Mouse (Mus musculus): ENCODE data around the gene Cox7a1. TPM values are rescaled to one million over a fixed set of nuclear protein-coding genes. Genes with fewer than 3 reads are reported as not detected.
"Not testable (repeated sequence)": the region's sequence is repeated elsewhere in the genome, so short reads cannot be mapped to it uniquely, and the experiment has no call there.

The Cox7a1 gene
- polyA plus RNA-seq, 1 experiment from 2014 or later, result 4.7 TPM

GRCm38 (mm10) chr7:30170283-30170951, 13.5 kb upstream of the Cox7a1 start:
- Histone ChIP-seq H3K4me3 (peak overlapping the region; percentile 63), H3K27ac (peak overlapping the region; percentile 86; the same call in 1 of the 2 replicates), H3K27me3 (no peaks in the 10 kb centered on the region), H3K4me2 (peak overlapping the region; percentile 62), H3K9ac (peak overlapping the region; percentile 83), H3K9me3 (peaks cover 25% of the 10 kb centered on the region), H3K36me3 (peaks cover 27% of the 10 kb centered on the region), H3K4me1 (peaks cover 11% of the 10 kb centered on the region)
- WGBS, result 21% methylated on average over 11 of the region's 11 CpGs
- ATAC-seq (ENCODE audit: insufficient number of reproducible peaks, insufficient read depth, low FRiP score, low TSS enrichment, low read depth), result peak; percentile 9; the same call in 1 of the 2 replicates

- Histone ChIP-seq H3K4me3 (no peak overlapping the region), H3K9me3 (no peaks in the 10 kb centered on the region), H3K4me1 (no peaks in the 10 kb centered on the region), H3K4me2 (no peak overlapping the region), H3K36me3 (peaks cover 25% of the 10 kb centered on the region), H3K27ac (no peak overlapping the region), H3K27me3 (no peaks in the 10 kb centered on the region), H3K9ac (0 out of 2 replicates have a peak overlapping the region, but pooled peaks have one; percentile 0)
- ATAC-seq (ENCODE audit: insufficient number of reproducible peaks, insufficient read depth, low FRiP score, low TSS enrichment, low read depth), result no peak
- WGBS, result 79% methylated on average over 12 of the region's 12 CpGs
Measured at GRCm38 (mm10) chr7:30176474-30176873, 7.5 kb upstream of the Cox7a1 start.

GRCm38 (mm10) chr7:30178256-30178655, 5.7 kb upstream of the Cox7a1 start:
- Histone ChIP-seq H3K27ac (no peak overlapping the region), H3K9me3 (no peaks in the 10 kb centered on the region), H3K4me1 (no peaks in the 10 kb centered on the region), H3K4me2 (no peak overlapping the region), H3K4me3 (no peak overlapping the region), H3K27me3 (no peaks in the 10 kb centered on the region), H3K9ac (no peak overlapping the region), H3K36me3 (peaks cover 25% of the 10 kb centered on the region)
- 82% methylated on average over 11 of the region's 11 CpGs for WGBS
- ATAC-seq (ENCODE audit: insufficient number of reproducible peaks, insufficient read depth, low FRiP score, low TSS enrichment, low read depth), result no peak

- no peak for ATAC-seq (ENCODE audit: insufficient number of reproducible peaks, insufficient read depth, low FRiP score, low TSS enrichment, low read depth)
- no peak overlapping the region for H3K9ac ChIP-seq
- H3K36me3 ChIP-seq, result peaks cover 38% of the 10 kb centered on the region
- WGBS, result 2% methylated on average over 4 of the region's 4 CpGs
- H3K4me2 ChIP-seq, result no peak overlapping the region
- no peak overlapping the region for H3K4me3 ChIP-seq
- no peak overlapping the region for H3K27ac ChIP-seq
- H3K9me3 ChIP-seq, result no peaks in the 10 kb centered on the region
- H3K4me1 ChIP-seq, result peaks cover 8% of the 10 kb centered on the region
- no peaks in the 10 kb centered on the region for H3K27me3 ChIP-seq
Measured at GRCm38 (mm10) chr7:30181308-30181707, 2.6 kb upstream of the Cox7a1 start.

- not testable (repeated sequence) for H3K9ac ChIP-seq; ATAC-seq (ENCODE audit: insufficient number of reproducible peaks, insufficient read depth, low FRiP score, low TSS enrichment, low read depth); H3K4me2 ChIP-seq; H3K27me3 ChIP-seq; H3K4me1 ChIP-seq; H3K27ac ChIP-seq; H3K9me3 ChIP-seq; H3K4me3 ChIP-seq
- 89% methylated on average over 10 of the region's 10 CpGs for WGBS
- peaks cover 38% of the 10 kb centered on the region for H3K36me3 ChIP-seq
Measured at GRCm38 (mm10) chr7:30181929-30182328, 2.0 kb upstream of the Cox7a1 start.

GRCm38 (mm10) chr7:30183189-30183588, 755 bp upstream of the Cox7a1 start:
- H3K9ac ChIP-seq; H3K4me1 ChIP-seq; H3K27me3 ChIP-seq; H3K4me2 ChIP-seq; H3K27ac ChIP-seq; H3K4me3 ChIP-seq; ATAC-seq (ENCODE audit: insufficient number of reproducible peaks, insufficient read depth, low FRiP score, low TSS enrichment, low read depth); H3K9me3 ChIP-seq: not testable (repeated sequence)
- peaks cover 42% of the 10 kb centered on the region for H3K36me3 ChIP-seq
- 73% methylated on average over 7 of the region's 7 CpGs for WGBS

- H3K4me3 ChIP-seq, result no peak overlapping the region
- H3K9ac ChIP-seq, result no peak overlapping the region
- peaks cover 8% of the 10 kb centered on the region for H3K4me1 ChIP-seq
- H3K4me2 ChIP-seq, result no peak overlapping the region
- no peak for ATAC-seq (ENCODE audit: insufficient number of reproducible peaks, insufficient read depth, low FRiP score, low TSS enrichment, low read depth)
- H3K27ac ChIP-seq, result no peak overlapping the region
- H3K27me3 ChIP-seq, result no peaks in the 10 kb centered on the region
- WGBS, result 69% methylated on average over 13 of the region's 13 CpGs
- H3K36me3 ChIP-seq, result peaks cover 46% of the 10 kb centered on the region
- H3K9me3 ChIP-seq, result no peaks in the 10 kb centered on the region
Measured at GRCm38 (mm10) chr7:30184641-30185348, 851 bp downstream of the Cox7a1 start.

- 64% methylated on average over 12 of the region's 12 CpGs for WGBS
Measured at GRCm38 (mm10) chr7:30188344-30189115, 4.6 kb downstream of the Cox7a1 start.

GRCm38 (mm10) chr7:30189116-30189491, 5.2 kb downstream of the Cox7a1 start:
- Histone ChIP-seq H3K36me3 (peaks cover 75% of the 10 kb centered on the region), H3K4me1 (peaks cover 16% of the 10 kb centered on the region), H3K4me2 (no peak overlapping the region), H3K27ac (no peak overlapping the region), H3K9me3 (no peaks in the 10 kb centered on the region), H3K9ac (no peak overlapping the region), H3K4me3 (no peak overlapping the region), H3K27me3 (no peaks in the 10 kb centered on the region)
- 84% methylated on average over 4 of the region's 4 CpGs for WGBS
- no peak for ATAC-seq (ENCODE audit: insufficient number of reproducible peaks, insufficient read depth, low FRiP score, low TSS enrichment, low read depth)

More at GRCm38 (mm10) chr7:30188344-30189115, 4.6 kb downstream of the Cox7a1 start:
- H3K4me1 ChIP-seq, result peaks cover 19% of the 10 kb centered on the region
- H3K9ac ChIP-seq, result no peak overlapping the region
- H3K9me3 ChIP-seq, result no peaks in the 10 kb centered on the region
- no peak overlapping the region for H3K4me2 ChIP-seq
- no peak overlapping the region for H3K27ac ChIP-seq
- ATAC-seq (ENCODE audit: insufficient number of reproducible peaks, insufficient read depth, low FRiP score, low TSS enrichment, low read depth), result no peak
- no peaks in the 10 kb centered on the region for H3K27me3 ChIP-seq
- H3K4me3 ChIP-seq, result no peak overlapping the region
- H3K36me3 ChIP-seq, result peaks cover 75% of the 10 kb centered on the region

- Histone ChIP-seq H3K9ac (no peak overlapping the region), H3K4me1 (peaks cover 21% of the 10 kb centered on the region), H3K36me3 (peaks cover 53% of the 10 kb centered on the region), H3K27me3 (no peaks in the 10 kb centered on the region), H3K4me3 (0 out of 2 replicates have a peak overlapping the region, but pooled peaks have one; percentile 81), H3K27ac (no peak overlapping the region), H3K9me3 (no peaks in the 10 kb centered on the region), H3K4me2 (peak overlapping the region; percentile 80)
- no peak for ATAC-seq (ENCODE audit: insufficient number of reproducible peaks, insufficient read depth, low FRiP score, low TSS enrichment, low read depth)
- 88% methylated on average over 12 of the region's 12 CpGs for WGBS
Measured at GRCm38 (mm10) chr7:30192088-30192487, 8.1 kb downstream of the Cox7a1 start.

- Histone ChIP-seq H3K9ac (peak overlapping the region; percentile 84), H3K27me3 (no peaks in the 10 kb centered on the region), H3K4me2 (peak overlapping the region; percentile 80), H3K4me1 (peaks cover 21% of the 10 kb centered on the region), H3K36me3 (peaks cover 43% of the 10 kb centered on the region), H3K9me3 (no peaks in the 10 kb centered on the region), H3K27ac (peak overlapping the region; percentile 90), H3K4me3 (peak overlapping the region; percentile 81)
- 20% methylated on average over 9 of the region's 9 CpGs for WGBS
- ATAC-seq (ENCODE audit: insufficient number of reproducible peaks, insufficient read depth, low FRiP score, low TSS enrichment, low read depth), result 0 out of 2 replicates have a peak, but pooled peaks have one; percentile 38
Measured at GRCm38 (mm10) chr7:30193013-30193412, 9.1 kb downstream of the Cox7a1 start.
